Mouse (Mus musculus) small intestine, adult 2 months (tissue): ENCODE data around the gene Abcc9.

Experiments used
- CTCF ChIP-seq: fragments of 200-500 bp; IDR thresholded peaks from 2 replicates; pipeline ENCODE4 v1.5.1; 2012; ENCODE audit warnings: low read depth, mild to moderate bottlenecking, control low read depth, inconsistent platforms, low read length, moderate library complexity, mixed read lengths; ENCODE audit not compliant: insufficient replicate concordance, insufficient read length; ENCODE audit errors: extremely low read depth
- POLR2A ChIP-seq: fragments of 200-500 bp; IDR thresholded peaks from 2 replicates; pipeline ENCODE4 v1.6.1; 2012; ENCODE audit warnings: low read depth, mild to moderate bottlenecking, control low read depth, inconsistent platforms, low read length, moderate library complexity

DNA sequence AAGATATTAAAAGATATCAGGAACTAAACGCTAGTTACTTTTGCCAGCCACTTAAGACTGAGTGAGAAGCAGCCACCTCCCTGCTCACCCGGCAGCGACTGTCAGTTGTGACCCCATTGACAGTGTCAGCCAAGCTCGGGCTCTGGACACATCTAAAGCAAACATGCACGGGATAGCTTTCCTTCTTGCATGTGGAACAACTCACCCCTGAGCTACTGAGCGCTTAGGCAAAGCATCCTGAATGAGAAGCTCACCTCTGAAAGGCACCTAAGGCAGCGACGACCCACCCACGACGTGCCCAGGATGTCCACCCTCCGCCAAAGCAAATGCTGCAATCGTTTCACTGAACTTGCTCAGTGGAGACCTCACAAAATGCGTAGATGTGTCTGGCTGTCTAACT, 954 bp downstream of the Abcc9 start:
- no peak for TF ChIP-seq CTCF
- TF ChIP-seq POLR2A: no peak
